Mouse (Mus musculus) central nervous system, embryonic 14 days (tissue): ENCODE measurements around the gene Slc35b1. TPM values are rescaled to one million over a fixed set of nuclear protein-coding genes. Genes with fewer than 3 reads are reported as not detected.

ENCODE experiments used
- polyA plus RNA-seq: library from polyadenylated mRNA; depleted of rRNA; stranded (reverse); fragments of >200 nt; gene quantifications from 2 replicates; pipeline ENCODE4 v1.2.3, GENCODE M21; 2012; rRNA removed

The Slc35b1 gene
- polyA plus RNA-seq: 117 and 125 TPM in 2 replicates

GRCm38 (mm10) chr11:95384319-95384972 is at the start of gene Slc35b1:
TSS of gene Slc35b1 (plus strand) at chr11:95384692.

GRCm38 (mm10) chr11:95336568-95337128 is 47.8 kb upstream of the Slc35b1 start, which contains the start of gene Fam117a:
TSS of gene Fam117a (plus strand) at chr11:95337018.

GRCm38 (mm10) chr11:95413641-95414535 is 29.4 kb downstream of the Slc35b1 start, which contains the start of gene Spop:
TSS of gene Spop (plus strand) at chr11:95414080.

Other genes with a start within 250 kb of the Slc35b1 start
- 0.02 and 0.73 TPM in 2 replicates for gene Dlx4, start 238.4 kb upstream of the Slc35b1 start, polyA plus RNA-seq
- not detected in 2 replicates for gene Tac4, start 123.2 kb upstream of the Slc35b1 start, polyA plus RNA-seq
- 47.7 TPM in 2 replicates for gene Kat7, start 74.4 kb upstream of the Slc35b1 start, polyA plus RNA-seq
- 11.8 and 16.1 TPM in 2 replicates for gene Fam117a, start 47.7 kb upstream of the Slc35b1 start, polyA plus RNA-seq
- gene Spop, start 29.4 kb downstream of the Slc35b1 start, polyA plus RNA-seq: 52.7 and 62.4 TPM in 2 replicates
- 7.6 and 12.6 TPM in 2 replicates for gene Nxph3, start 129.9 kb downstream of the Slc35b1 start, polyA plus RNA-seq
- 17.3 and 38.1 TPM in 2 replicates for gene Ngfr, start 203.0 kb downstream of the Slc35b1 start, polyA plus RNA-seq